Mouse (Mus musculus) cerebellum, adult (tissue): ENCODE measurements around the gene Olfr1322.

ENCODE experiments used
- ATAC-seq: cut with Nextera tagmentation; 2 replicates; pipeline ENCODE4 v1.9.2; 2017; ENCODE audit warnings: mild to moderate bottlenecking, moderate library complexity, mixed read lengths; ENCODE audit not compliant: insufficient number of reproducible peaks, low FRiP score, low TSS enrichment

Olfr1322 gene

GRCm38 (mm10) chrX:49891383-49891782 lies at the start of gene Olfr1322:
Olfr1322 (minus strand) TSS chrX:49891483.
- ATAC-seq, result no peak

DNA sequence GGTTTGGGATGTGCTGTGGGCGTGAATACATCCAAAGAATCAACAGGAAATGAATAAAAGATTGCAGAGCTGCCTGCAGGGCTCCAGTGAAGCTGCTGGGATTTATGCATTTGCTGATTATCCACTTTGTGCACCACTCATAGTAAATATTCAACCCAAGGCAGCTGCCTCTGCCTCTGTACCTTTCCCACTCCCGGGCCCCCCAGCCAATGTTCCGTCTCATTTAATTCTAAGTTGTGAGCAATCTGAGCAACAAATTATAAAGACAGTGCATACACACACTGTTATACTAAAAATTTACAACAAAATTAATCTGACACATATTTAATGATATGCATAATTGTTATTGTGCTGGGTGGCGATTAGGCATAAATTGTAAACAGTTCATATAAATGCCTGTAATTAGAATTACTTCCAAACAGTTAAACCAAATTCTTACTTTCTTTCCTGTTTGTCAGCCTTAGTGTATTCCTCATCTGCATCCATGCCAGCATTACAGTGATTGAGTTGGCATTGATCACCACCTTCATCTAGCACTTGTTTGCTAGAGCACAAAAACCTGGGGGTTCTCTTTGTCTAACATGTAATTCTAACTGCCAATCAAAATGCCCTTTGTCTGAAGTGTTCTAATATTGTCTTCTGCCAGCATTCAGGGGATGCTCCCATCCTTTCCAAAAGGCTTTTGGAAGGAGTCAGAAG lies 13.5 kb downstream of the Olfr1322 start:
- no peak for ATAC-seq
